Mouse (Mus musculus): ENCODE measurements at regions not wholly inside any gene's neighbourhood (a gene's known extent, or its start where the extent isn't known, plus 50 kb on each side); places are given as distances from the start of the nearest gene placed in this dataset.

GRCm38 (mm10) chr4:56456788-56457187, 283.1 kb upstream of the Gm26657 start:
- no peak for DNase-seq (ENCODE audit: low spot score)

DNA sequence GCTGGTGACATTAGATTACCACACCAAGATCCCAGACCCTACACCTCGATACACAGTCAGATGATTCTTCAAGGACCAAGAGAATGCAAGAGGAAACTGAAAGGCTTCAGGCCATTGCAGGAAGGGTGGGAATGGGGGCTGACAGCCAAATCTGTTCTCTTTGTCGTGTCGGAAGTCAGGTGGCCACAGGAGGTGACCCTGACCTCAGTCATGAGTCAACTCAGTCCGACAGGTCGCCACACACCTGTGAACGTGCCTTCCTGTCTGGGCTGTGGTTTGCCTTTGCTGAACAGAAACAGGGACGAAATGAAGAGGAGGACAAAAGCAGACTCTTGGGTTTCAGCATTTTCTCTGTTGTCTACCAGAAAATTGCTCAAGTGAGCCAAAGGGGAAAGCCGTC, 318.3 kb upstream of the Gm26657 start:
- no peak for DNase-seq (ENCODE audit: low spot score)

DNA sequence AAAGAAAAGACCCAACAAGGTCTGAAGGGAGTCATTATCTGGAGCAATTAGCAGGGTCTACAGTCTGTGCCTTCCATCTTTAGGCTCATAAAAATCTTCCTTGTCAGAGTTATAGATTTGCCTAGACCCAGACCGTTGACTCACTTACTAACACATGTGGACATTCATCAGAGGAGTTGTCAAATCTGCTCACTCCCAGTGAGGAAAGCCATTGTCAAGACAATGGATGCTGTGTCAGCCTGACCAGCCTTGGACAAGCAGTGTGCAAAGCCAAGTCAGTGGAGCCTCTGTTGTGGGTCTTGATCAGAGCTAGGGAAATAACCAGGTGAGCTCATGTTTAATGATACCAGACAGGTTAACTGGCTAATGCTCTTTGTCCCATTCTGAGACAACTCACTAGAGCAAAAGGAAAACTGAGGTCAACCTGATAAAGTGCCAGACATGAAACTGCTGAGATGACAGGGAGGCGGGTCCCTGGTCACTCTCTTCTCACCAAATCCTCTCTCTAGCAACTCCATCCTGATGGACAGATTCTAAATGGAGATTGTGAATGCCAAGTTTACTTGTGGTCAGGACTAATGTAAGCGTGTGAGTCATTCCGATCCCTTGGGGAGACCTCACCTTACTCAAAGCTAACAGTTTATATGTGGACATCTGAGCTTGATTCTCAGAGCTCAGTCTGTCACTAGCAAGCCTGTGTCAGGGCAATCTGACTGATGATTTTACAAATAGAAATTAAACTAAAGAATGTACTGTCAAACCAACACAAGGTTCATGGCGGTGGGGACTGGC, 320.6 kb upstream of the Gm26657 start:
- DNase-seq (ENCODE audit: low spot score), result no peak

DNA sequence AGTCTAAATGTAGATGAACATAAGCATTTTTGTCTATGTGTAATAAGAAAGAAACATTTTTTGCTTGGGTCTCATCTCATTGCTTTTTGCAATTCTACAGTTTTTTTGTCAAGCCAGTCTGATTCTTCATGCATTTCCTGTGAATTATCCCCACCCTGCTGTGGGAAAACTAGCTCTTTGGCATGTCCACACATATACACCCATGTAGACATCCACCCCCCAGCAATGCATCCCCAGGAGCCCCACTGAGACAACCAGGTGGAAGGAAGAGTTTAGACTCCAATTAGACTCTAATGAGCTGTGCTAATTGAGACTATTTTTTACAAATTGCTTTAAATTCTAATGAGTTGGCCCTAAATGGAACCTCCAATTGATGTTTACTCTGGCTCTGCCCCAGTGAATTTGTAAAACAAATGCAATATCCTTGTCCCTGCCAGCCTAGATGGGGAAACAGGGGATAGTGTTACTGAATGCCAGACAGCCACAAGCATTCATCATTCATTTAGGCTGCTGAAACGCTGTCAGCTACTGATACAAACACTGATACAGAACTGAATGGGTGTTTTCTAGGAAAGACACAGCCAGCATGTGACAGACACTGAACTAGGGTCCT, 328.7 kb upstream of the Gm26657 start:
- no peak for DNase-seq (ENCODE audit: low spot score)

- DNase-seq (ENCODE audit: low spot score), result no peak
Measured at GRCm38 (mm10) chr4:56393793-56394192, 346.1 kb upstream of the Gm26657 start.

DNA sequence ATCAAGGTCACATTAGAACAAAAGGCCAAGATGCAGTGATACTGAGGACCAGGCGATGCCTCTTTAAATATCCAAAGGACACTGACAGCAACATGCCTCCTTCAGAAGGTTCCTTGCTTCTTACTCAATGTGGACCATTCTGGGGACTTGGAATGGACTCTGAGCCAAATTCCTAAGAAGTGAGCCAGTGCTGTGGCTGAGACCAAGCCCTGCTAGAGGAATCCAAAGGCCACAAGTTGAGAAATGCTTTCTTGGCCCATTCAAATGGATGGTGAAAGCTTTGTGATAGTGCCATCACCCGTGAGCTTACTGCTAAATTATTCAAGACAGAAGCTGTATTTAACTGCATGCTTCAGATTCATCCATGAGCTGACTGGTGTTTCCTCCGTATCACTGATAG, 352.8 kb upstream of the Gm26657 start:
- no peak for DNase-seq (ENCODE audit: low spot score)

DNA sequence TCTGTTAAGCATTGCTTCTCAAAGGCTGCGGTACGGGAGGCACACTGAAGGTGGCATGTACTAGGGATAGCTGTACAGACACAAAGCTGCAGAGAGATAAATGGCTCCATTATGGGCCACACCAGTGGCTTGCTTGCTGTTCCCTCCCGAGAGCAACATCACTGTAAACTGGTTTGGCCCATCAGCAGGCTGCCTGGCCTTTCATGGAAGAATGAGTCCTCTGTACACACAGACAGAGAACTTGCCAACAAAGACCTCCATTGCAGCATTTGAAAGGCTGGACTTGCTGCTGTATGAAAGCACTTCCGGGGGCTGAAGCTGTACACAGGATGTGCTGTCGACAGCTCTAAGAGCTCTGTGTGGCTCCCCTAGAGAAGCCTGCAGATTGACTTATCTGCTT, 364.1 kb upstream of the Gm26657 start:
- DNase-seq (ENCODE audit: low spot score), result no peak

- no peak for DNase-seq (ENCODE audit: low spot score)
Measured at GRCm38 (mm10) chr4:56374466-56374865, 365.4 kb upstream of the Gm26657 start.

GRCm38 (mm10) chr4:56373746-56374145, 366.1 kb upstream of the Gm26657 start:
- no peak for DNase-seq (ENCODE audit: low spot score)

GRCm38 (mm10) chr4:56373167-56373566, 366.7 kb upstream of the Gm26657 start:
- DNase-seq (ENCODE audit: low spot score), result no peak

- no peak for DNase-seq (ENCODE audit: low spot score)
Measured at GRCm38 (mm10) chr4:56372711-56373110, 367.2 kb upstream of the Gm26657 start.

DNA sequence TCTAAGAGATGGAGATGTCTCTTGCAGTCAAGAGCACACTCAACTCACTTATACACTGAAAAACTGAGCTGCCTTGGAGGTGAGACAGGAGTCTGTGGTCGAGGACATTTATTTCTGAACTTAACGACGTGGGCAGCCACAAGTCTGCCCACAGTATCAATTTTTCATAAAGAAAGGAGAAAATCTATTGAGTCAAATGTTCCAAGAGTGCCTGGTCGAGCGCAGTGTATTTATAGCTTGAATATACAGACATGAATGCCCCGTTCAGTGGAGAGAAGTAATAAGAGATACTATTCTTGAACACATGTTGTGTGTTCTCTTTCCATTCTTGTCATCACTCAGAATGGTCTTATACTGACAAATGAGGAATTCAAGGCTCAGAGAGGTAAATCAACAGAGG, 375.3 kb upstream of the Gm26657 start:
- no peak for DNase-seq (ENCODE audit: low spot score)

DNA sequence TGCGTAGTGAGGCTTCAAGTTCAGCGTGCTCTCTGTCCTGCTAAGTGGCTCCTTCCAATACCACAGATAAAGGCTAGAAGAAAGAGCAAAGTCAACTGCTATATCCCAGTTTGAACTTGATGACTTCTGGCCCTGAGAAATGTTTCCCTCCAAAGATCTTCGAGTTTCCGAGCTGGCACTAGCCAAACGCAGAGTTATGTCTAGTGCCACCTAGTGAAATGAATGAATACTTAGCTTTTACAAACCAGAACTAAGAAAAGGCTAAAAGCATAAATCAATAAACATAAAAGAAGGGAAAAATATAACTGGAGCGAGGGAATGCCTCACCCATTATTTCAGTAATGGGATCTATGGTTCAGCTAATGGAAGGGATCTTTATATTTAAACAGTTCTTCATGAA, 377.7 kb upstream of the Gm26657 start:
- peak; percentile 51 for DNase-seq (ENCODE audit: low spot score)

DNA sequence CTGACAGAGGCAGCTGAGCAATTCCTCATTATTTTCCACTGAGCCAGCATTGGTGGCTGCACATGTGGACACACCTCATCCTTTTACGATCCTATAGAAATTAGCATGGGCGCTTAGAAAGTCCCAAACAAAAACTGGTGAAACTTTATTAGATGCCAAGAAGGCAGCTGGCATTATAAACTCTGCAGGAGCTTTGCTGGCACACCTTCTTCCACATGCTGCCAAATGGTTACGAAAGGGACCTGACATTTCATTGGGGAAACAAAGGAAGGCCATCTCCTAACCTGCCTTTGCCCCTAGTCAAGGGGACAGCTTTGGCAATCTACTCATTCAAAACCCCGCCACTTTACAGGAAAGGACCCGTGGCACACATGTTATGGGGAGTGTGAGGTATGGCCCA, 390.7 kb upstream of the Gm26657 start:
- DNase-seq (ENCODE audit: low spot score), result no peak

GRCm38 (mm10) chr4:56325156-56325555, 414.7 kb upstream of the Gm26657 start:
- no peak for DNase-seq (ENCODE audit: low spot score)

DNA sequence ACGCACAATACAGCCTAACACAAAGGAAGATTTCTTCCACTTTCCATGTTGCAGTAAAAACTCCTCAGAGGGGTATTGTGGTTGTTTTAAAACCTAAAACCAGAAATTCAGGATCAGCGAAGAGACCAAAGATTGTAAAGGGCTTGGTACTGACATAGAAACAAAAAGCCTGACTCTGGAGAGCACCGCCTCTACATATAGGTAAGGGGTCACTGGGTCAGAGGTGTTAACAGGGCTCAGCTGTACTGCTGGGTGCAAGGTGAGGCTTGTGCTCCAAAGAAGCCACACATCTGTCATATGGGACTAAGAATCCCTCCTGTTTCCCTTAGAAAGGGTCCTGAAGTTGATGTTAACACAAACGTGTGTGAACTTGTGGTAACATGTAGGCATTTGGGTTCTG, 420.7 kb upstream of the Gm26657 start:
- DNase-seq (ENCODE audit: low spot score), result no peak

DNA sequence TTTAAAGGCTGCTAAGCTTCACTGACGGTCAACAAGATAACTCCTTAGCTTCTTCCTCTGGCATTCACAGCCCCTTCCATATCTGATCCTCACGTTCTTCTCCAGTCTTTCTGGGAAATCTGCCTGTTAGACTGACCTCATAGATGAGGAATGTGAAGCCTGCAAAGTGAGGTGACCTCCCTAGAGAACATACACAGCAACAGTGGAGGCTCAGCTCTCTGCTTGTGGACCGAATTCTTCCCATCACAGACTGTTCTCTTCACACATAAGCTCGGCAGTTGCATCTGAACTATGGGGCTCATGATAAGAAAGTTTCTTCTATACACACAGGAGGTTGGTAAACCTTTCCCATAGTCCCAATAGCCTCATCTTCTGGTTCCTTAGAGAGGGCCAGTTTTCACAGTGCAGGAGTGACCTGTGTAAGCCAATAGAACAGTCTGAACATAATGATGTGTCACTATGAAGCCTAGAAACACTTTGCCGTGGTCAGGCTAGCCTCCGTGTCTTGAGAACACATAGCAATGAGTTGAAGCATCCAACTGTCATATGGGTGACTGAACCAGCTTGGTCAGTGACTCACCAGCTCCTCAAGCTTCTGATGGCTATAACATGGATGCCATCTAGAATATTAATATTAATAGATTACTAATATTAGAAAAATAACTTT, 434.1 kb upstream of the Gm26657 start:
- no peak for DNase-seq (ENCODE audit: low spot score)

DNA sequence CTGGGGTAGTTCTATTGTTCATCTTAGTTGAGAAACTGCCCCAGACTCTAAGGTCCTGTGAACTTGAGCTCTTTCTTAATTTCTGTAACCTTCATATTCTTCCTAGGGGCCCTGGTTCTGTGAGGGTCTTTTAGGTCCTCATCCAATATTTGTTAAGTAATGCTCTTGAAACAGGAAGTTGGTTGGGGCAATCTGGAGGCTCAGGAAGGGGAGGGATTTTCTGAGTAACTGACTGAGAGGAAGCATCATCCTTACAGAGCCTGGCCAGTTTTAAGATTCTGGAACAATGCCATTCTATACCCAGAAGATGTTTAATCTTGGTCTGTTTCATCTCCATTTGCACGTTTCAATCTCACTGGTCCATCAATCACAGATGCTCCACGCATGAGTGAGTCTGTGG, 435.6 kb upstream of the Gm26657 start:
- DNase-seq (ENCODE audit: low spot score), result no peak

- DNase-seq (ENCODE audit: low spot score), result no peak
Measured at GRCm38 (mm10) chr4:56287980-56288379, 451.9 kb upstream of the Gm26657 start.

GRCm38 (mm10) chr4:56284490-56284889, 455.4 kb upstream of the Gm26657 start:
- DNase-seq (ENCODE audit: low spot score), result no peak

GRCm38 (mm10) chr4:56275836-56276235, 464.0 kb upstream of the Gm26657 start:
- no peak for DNase-seq (ENCODE audit: low spot score)

- DNase-seq (ENCODE audit: low spot score), result no peak
Measured at GRCm38 (mm10) chr4:56271390-56271789, 468.5 kb upstream of the Gm26657 start.

DNA sequence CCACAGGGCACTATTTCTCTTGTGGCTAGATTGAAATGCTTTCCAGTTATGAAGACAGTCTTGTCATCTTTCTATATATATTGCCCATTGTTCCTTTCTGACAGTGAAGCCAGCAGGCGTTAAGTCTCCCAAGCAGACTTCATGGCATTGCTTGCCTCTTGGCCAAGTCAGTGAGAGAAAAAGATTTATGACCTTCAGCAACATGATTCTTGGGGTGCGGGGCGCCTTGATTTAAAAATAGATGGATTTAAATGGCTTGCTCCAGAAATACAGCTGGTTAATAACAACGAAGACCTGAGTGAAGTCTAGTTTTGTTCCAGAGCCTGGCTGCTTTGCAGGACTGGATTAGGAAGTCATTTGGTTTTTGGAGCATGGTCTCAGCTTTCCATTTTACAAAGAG, 475.2 kb upstream of the Gm26657 start:
- DNase-seq (ENCODE audit: low spot score), result no peak

All from retina, embryonic 14.5 days (tissue).